Mouse (Mus musculus): ENCODE measurements at regions not wholly inside any gene's neighbourhood (a gene's known extent, or its start where the extent isn't known, plus 50 kb on each side); places are given as distances from the start of the nearest gene placed in this dataset.
A peak's percentile ranks its signal among the peaks of the same experiment; 100 is the strongest.

- Histone ChIP-seq H3K9me3 (replicated peaks) (no peaks in the 10 kb centered on the region), H3K4me1 (no peaks in the 10 kb centered on the region), H3K27ac (no peak overlapping the region), H3K4me2 (no peak overlapping the region), H3K4me3 (no peak overlapping the region), H3K27me3 (replicated peaks) (no peaks in the 10 kb centered on the region), H3K36me3 (no peaks in the 10 kb centered on the region), H3K9ac (no peak overlapping the region)
- WGBS (ENCODE audit: insufficient replicate concordance): 86% methylated on average over 1 of the region's 1 CpGs
- no peak for ATAC-seq
Observed at GRCm38 (mm10) chr5:83091483-83091882, 263.5 kb downstream of the Tecrl start.

GRCm38 (mm10) chr5:83054819-83055218, 300.2 kb downstream of the Tecrl start:
- no peaks in the 10 kb centered on the region for H3K27me3 ChIP-seq (replicated peaks)
- no peaks in the 10 kb centered on the region for H3K9me3 ChIP-seq (replicated peaks)
- no peaks in the 10 kb centered on the region for H3K36me3 ChIP-seq
- no peak overlapping the region for H3K4me3 ChIP-seq
- H3K4me1 ChIP-seq: no peaks in the 10 kb centered on the region
- H3K27ac ChIP-seq: no peak overlapping the region
- H3K4me2 ChIP-seq: no peak overlapping the region
- no peak overlapping the region for H3K9ac ChIP-seq
- 65% methylated on average over 3 of the region's 3 CpGs for WGBS (ENCODE audit: insufficient replicate concordance)
- no peak for ATAC-seq

GRCm38 (mm10) chr5:83047214-83047613, 307.8 kb downstream of the Tecrl start:
- no peak overlapping the region for H3K4me3 ChIP-seq
- no peak for ATAC-seq
- H3K36me3 ChIP-seq: no peaks in the 10 kb centered on the region
- H3K4me2 ChIP-seq: no peak overlapping the region
- WGBS (ENCODE audit: insufficient replicate concordance): 65% methylated on average over 1 of the region's 1 CpGs
- H3K27me3 ChIP-seq (replicated peaks): no peaks in the 10 kb centered on the region
- no peak overlapping the region for H3K27ac ChIP-seq
- H3K9me3 ChIP-seq (replicated peaks): no peaks in the 10 kb centered on the region
- no peak overlapping the region for H3K9ac ChIP-seq
- no peaks in the 10 kb centered on the region for H3K4me1 ChIP-seq

- H3K9me3 ChIP-seq (replicated peaks): no peaks in the 10 kb centered on the region
- WGBS (ENCODE audit: insufficient replicate concordance): 50% methylated on average over 2 of the region's 2 CpGs
- ATAC-seq: no peak
- no peak overlapping the region for H3K4me3 ChIP-seq
- no peak overlapping the region for H3K27ac ChIP-seq
- no peaks in the 10 kb centered on the region for H3K4me1 ChIP-seq
- no peak overlapping the region for H3K4me2 ChIP-seq
- no peaks in the 10 kb centered on the region for H3K27me3 ChIP-seq (replicated peaks)
- no peak overlapping the region for H3K9ac ChIP-seq
- H3K36me3 ChIP-seq: no peaks in the 10 kb centered on the region
Observed at GRCm38 (mm10) chr5:83029703-83030102, 325.3 kb downstream of the Tecrl start.

- Histone ChIP-seq H3K9ac (no peak overlapping the region), H3K9me3 (replicated peaks) (no peaks in the 10 kb centered on the region)
- ATAC-seq: no peak
Observed at GRCm38 (mm10) chr5:83006038-83006437, 349.0 kb downstream of the Tecrl start.

GRCm38 (mm10) chr5:82989056-82989455, 365.9 kb downstream of the Tecrl start:
- Histone ChIP-seq H3K27me3 (replicated peaks) (no peaks in the 10 kb centered on the region), H3K4me1 (no peaks in the 10 kb centered on the region), H3K4me2 (no peak overlapping the region), H3K36me3 (no peaks in the 10 kb centered on the region), H3K9ac (no peak overlapping the region), H3K9me3 (replicated peaks) (no peaks in the 10 kb centered on the region), H3K27ac (no peak overlapping the region), H3K4me3 (no peak overlapping the region)
- WGBS (ENCODE audit: insufficient replicate concordance): 70% methylated on average over 5 of the region's 5 CpGs
- no peak for ATAC-seq

More at GRCm38 (mm10) chr5:83006038-83006437, 349.0 kb downstream of the Tecrl start:
- Histone ChIP-seq H3K27me3 (replicated peaks) (no peaks in the 10 kb centered on the region), H3K27ac (no peak overlapping the region), H3K36me3 (no peaks in the 10 kb centered on the region), H3K4me1 (no peaks in the 10 kb centered on the region), H3K4me2 (no peak overlapping the region), H3K4me3 (no peak overlapping the region)

- Histone ChIP-seq H3K36me3 (no peaks in the 10 kb centered on the region), H3K9ac (no peak overlapping the region), H3K4me1 (no peaks in the 10 kb centered on the region), H3K27me3 (replicated peaks) (no peaks in the 10 kb centered on the region), H3K4me2 (no peak overlapping the region), H3K9me3 (replicated peaks) (no peaks in the 10 kb centered on the region), H3K27ac (no peak overlapping the region), H3K4me3 (no peak overlapping the region)
- WGBS (ENCODE audit: insufficient replicate concordance): 44% methylated on average over 2 of the region's 2 CpGs
- no peak for ATAC-seq
Observed at GRCm38 (mm10) chr5:82969315-82969714, 385.7 kb downstream of the Tecrl start.

GRCm38 (mm10) chr5:82966824-82967223, 388.2 kb downstream of the Tecrl start:
- no peaks in the 10 kb centered on the region for H3K9me3 ChIP-seq (replicated peaks)
- no peaks in the 10 kb centered on the region for H3K36me3 ChIP-seq
- no peaks in the 10 kb centered on the region for H3K27me3 ChIP-seq (replicated peaks)
- H3K9ac ChIP-seq: no peak overlapping the region
- no peaks in the 10 kb centered on the region for H3K4me1 ChIP-seq
- no peak for ATAC-seq
- WGBS (ENCODE audit: insufficient replicate concordance): 62% methylated on average over 3 of the region's 3 CpGs
- H3K27ac ChIP-seq: no peak overlapping the region
- H3K4me3 ChIP-seq: no peak overlapping the region
- H3K4me2 ChIP-seq: no peak overlapping the region

- 60% methylated on average over 5 of the region's 5 CpGs for WGBS (ENCODE audit: insufficient replicate concordance)
- no peak for ATAC-seq
- Histone ChIP-seq H3K9me3 (replicated peaks) (no peaks in the 10 kb centered on the region), H3K4me3 (no peak overlapping the region), H3K27ac (no peak overlapping the region), H3K9ac (no peak overlapping the region), H3K4me2 (no peak overlapping the region), H3K4me1 (no peaks in the 10 kb centered on the region), H3K36me3 (no peaks in the 10 kb centered on the region), H3K27me3 (replicated peaks) (no peaks in the 10 kb centered on the region)
Observed at GRCm38 (mm10) chr5:82966180-82966579, 388.8 kb downstream of the Tecrl start.

- H3K9ac ChIP-seq: no peak overlapping the region
- H3K4me1 ChIP-seq: no peaks in the 10 kb centered on the region
- no peaks in the 10 kb centered on the region for H3K9me3 ChIP-seq (replicated peaks)
- no peak overlapping the region for H3K4me2 ChIP-seq
- no peaks in the 10 kb centered on the region for H3K27me3 ChIP-seq (replicated peaks)
- no peak overlapping the region for H3K4me3 ChIP-seq
- ATAC-seq: no peak
- H3K27ac ChIP-seq: no peak overlapping the region
- no peaks in the 10 kb centered on the region for H3K36me3 ChIP-seq
- 56% methylated on average over 3 of the region's 3 CpGs for WGBS (ENCODE audit: insufficient replicate concordance)
Observed at GRCm38 (mm10) chr5:82964513-82964912, 390.5 kb downstream of the Tecrl start.

- WGBS (ENCODE audit: insufficient replicate concordance): 61% methylated on average over 3 of the region's 3 CpGs
- Histone ChIP-seq H3K9me3 (replicated peaks) (no peaks in the 10 kb centered on the region), H3K27ac (no peak overlapping the region), H3K27me3 (replicated peaks) (no peaks in the 10 kb centered on the region), H3K4me3 (no peak overlapping the region), H3K4me1 (no peaks in the 10 kb centered on the region), H3K36me3 (no peaks in the 10 kb centered on the region), H3K4me2 (no peak overlapping the region), H3K9ac (no peak overlapping the region)
- no peak for ATAC-seq
Observed at GRCm38 (mm10) chr5:82956012-82956411, 399.0 kb downstream of the Tecrl start.

- 28% methylated on average over 1 of the region's 1 CpGs for WGBS (ENCODE audit: insufficient replicate concordance)
- Histone ChIP-seq H3K27me3 (replicated peaks) (no peaks in the 10 kb centered on the region), H3K27ac (peak overlapping the region; percentile 64; the same call in 1 of the 2 replicates), H3K9me3 (replicated peaks) (no peaks in the 10 kb centered on the region), H3K4me1 (0 out of 2 replicates have a peak, but pooled peaks cover 3% of the 10 kb centered on the region), H3K4me2 (peak overlapping the region; percentile 28; the same call in 1 of the 2 replicates), H3K9ac (no peak overlapping the region), H3K4me3 (no peak overlapping the region), H3K36me3 (no peaks in the 10 kb centered on the region)
- ATAC-seq: peak; percentile 96
Observed at GRCm38 (mm10) chr5:82947060-82947459, 407.9 kb downstream of the Tecrl start.

- Histone ChIP-seq H3K36me3 (no peaks in the 10 kb centered on the region), H3K4me2 (no peak overlapping the region), H3K9me3 (replicated peaks) (no peaks in the 10 kb centered on the region), H3K27me3 (replicated peaks) (no peaks in the 10 kb centered on the region), H3K27ac (no peak overlapping the region), H3K4me1 (no peaks in the 10 kb centered on the region), H3K9ac (no peak overlapping the region), H3K4me3 (no peak overlapping the region)
- no peak for ATAC-seq
- WGBS (ENCODE audit: insufficient replicate concordance): 83% methylated on average over 1 of the region's 1 CpGs
Observed at GRCm38 (mm10) chr5:82939786-82940185, 415.2 kb downstream of the Tecrl start.

Data from liver, embryonic 12.5 days (tissue).